Mouse (Mus musculus) testis, adult 2 months (tissue): ENCODE results near the gene Mcrip1.

Experiments used
- CTCF ChIP-seq: fragments of 200-500 bp; IDR thresholded peaks from 2 replicates; pipeline ENCODE4 v1.5.1; 2012; ENCODE audit warnings: low read depth, mild to moderate bottlenecking, inconsistent platforms, low read length, moderate library complexity; ENCODE audit not compliant: control insufficient read depth, insufficient read depth, insufficient replicate concordance
- POLR2A ChIP-seq: fragments of 200-500 bp; IDR thresholded peaks from 2 replicates; pipeline ENCODE4 v1.6.1; 2012; ENCODE audit warnings: low read depth, mild to moderate bottlenecking, inconsistent platforms, low read length, moderate library complexity; ENCODE audit not compliant: control insufficient read depth

DNA sequence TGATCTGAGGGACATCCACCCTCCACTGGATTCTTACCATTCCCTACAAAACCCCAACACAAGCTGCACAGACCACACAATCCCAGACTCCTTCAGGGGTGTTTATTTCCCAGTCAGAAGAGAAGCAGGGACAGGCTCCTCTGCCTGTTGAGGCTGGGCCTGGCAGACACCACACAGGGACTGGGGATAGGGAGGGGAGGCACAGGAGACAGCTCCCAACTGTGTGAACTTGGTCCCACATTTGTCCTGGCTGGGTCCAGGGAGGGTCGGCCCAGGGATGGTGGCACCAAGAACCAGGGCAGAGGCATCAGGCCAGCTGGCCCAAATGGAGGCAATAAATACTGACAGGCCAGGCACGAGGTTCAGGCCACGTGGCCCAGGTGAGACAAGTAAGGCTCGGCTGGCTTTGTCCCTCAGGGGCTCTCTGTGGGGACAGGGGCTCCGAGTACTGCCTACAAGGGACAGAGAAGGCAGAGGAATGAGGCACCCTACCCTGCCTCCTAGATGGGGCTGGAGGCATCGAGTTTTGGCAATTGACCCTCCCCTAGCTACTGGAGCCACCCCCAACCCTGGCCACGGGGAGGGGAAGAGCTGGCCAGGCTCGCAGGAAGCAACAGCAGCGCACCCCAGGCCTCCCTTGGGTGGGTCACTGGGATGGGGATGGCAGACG, 28.6 kb upstream of the Mcrip1 start:
- TF ChIP-seq POLR2A: no peak
- TF ChIP-seq CTCF: no peak
